Mouse (Mus musculus) bone marrow, adult 2 months (tissue): ENCODE measurements around the gene Ccdc169.

Source experiments
- CTCF ChIP-seq: fragments of 200-500 bp; IDR thresholded peaks from 2 replicates; pipeline ENCODE4 v1.5.1; 2011; ENCODE audit warnings: low read length, control low read depth; ENCODE audit not compliant: control insufficient read depth, insufficient read depth
- POLR2A ChIP-seq: fragments of 200-500 bp; IDR thresholded peaks from 2 replicates; pipeline ENCODE4 v1.6.1; 2011; ENCODE audit warnings: low read depth, mild to moderate bottlenecking, control low read depth, low read length, borderline replicate concordance; ENCODE audit not compliant: control insufficient read depth

DNA sequence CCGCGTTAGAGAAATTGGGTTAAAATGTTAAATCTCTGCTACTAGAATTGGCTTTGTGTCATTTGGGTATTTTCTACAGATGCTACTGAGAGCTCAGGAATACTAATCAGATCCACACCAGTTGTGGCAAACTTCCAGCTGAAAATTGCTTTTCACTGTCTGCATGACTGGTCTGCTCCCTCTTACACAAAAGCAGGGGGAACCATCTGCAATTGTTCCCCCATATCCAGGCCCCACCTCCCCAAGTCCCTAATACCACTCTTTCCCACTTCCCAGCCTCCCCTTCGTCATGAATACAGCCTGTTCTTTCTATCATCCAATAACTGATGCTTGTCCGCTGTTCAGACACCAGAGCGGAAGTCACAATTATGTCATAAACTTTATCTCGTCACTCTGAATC lies 77.3 kb downstream of the Ccdc169 start:
- TF ChIP-seq CTCF = no peak
- TF ChIP-seq POLR2A = no peak
